Mouse (Mus musculus) cortical plate, adult 2 months (tissue): ENCODE data around the gene Cacna1c. TPM values are rescaled to one million over a fixed set of nuclear protein-coding genes. Genes with fewer than 3 reads are reported as not detected.
A peak's percentile ranks its signal among the peaks of the same experiment; 100 is the strongest.

ENCODE experiments used
- H3K27ac ChIP-seq: fragments of 200-500 bp; 2 replicates; pipeline ENCODE4 v1.5.1; 2012; ENCODE audit warnings: low read length, control low read depth, inconsistent platforms; ENCODE audit not compliant: insufficient read depth
- H3K4me1 ChIP-seq: fragments of 200-500 bp; 2 replicates; pipeline ENCODE4 v1.6.1; 2011; ENCODE audit warnings: low read length; ENCODE audit not compliant: control insufficient read depth, insufficient read depth
- H3K4me3 ChIP-seq: fragments of 200-500 bp; 2 replicates; pipeline ENCODE4 v1.5.1; 2011; ENCODE audit warnings: mild to moderate bottlenecking, low read length, control low read depth; ENCODE audit not compliant: insufficient read depth
- CTCF ChIP-seq: fragments of 200-500 bp; IDR thresholded peaks from 2 replicates; pipeline ENCODE4 v1.5.1; 2011; ENCODE audit warnings: mild to moderate bottlenecking, control low read depth, low read length; ENCODE audit not compliant: insufficient read depth; ENCODE audit errors: extremely low read depth
- POLR2A ChIP-seq: fragments of 200-500 bp; IDR thresholded peaks from 2 replicates; pipeline ENCODE4 v1.6.1; 2011; ENCODE audit warnings: mild to moderate bottlenecking, low read length, control low read depth; ENCODE audit not compliant: insufficient read depth; ENCODE audit errors: extremely low read depth
- polyA plus RNA-seq: library from polyadenylated mRNA; depleted of rRNA; stranded (reverse); fragments of >200 nt; gene quantifications from 2 replicates; pipeline ENCODE4 v1.2.3, GENCODE M21; 2012

The Cacna1c gene
- polyA plus RNA-seq, 1 experiment: 15.9 TPM

- Histone ChIP-seq H3K4me1 (no peaks in the 10 kb centered on the region), H3K4me3 (no peak overlapping the region), H3K27ac (no peak overlapping the region)
- no peak for TF ChIP-seq POLR2A
- no peak for TF ChIP-seq CTCF
Measured at GRCm38 (mm10) chr6:118653331-118653730, 542.9 kb downstream of the Cacna1c start.

GRCm38 (mm10) chr6:118649121-118649783 lies 547.0 kb downstream of the Cacna1c start:
- TF ChIP-seq CTCF: no peak
- TF ChIP-seq POLR2A: no peak
- Histone ChIP-seq H3K4me3 (no peak overlapping the region), H3K27ac (no peak overlapping the region), H3K4me1 (no peaks in the 10 kb centered on the region)

GRCm38 (mm10) chr6:118646265-118647061 lies 549.8 kb downstream of the Cacna1c start:
- TF ChIP-seq POLR2A: no peak
- peak; percentile 80 for TF ChIP-seq CTCF
- Histone ChIP-seq H3K4me1 (no peaks in the 10 kb centered on the region), H3K4me3 (no peak overlapping the region), H3K27ac (no peak overlapping the region)

GRCm38 (mm10) chr6:118644866-118645265 lies 551.4 kb downstream of the Cacna1c start:
- H3K4me1 ChIP-seq: no peaks in the 10 kb centered on the region
- no peak for TF ChIP-seq POLR2A
- TF ChIP-seq CTCF: no peak
- H3K27ac ChIP-seq: no peak overlapping the region
- H3K4me3 ChIP-seq: no peak overlapping the region

GRCm38 (mm10) chr6:118643541-118643940 lies 552.7 kb downstream of the Cacna1c start:
- Histone ChIP-seq H3K4me3 (no peak overlapping the region), H3K4me1 (no peaks in the 10 kb centered on the region), H3K27ac (no peak overlapping the region)
- TF ChIP-seq CTCF: no peak
- no peak for TF ChIP-seq POLR2A

- TF ChIP-seq POLR2A (no peak), CTCF (no peak)
- Histone ChIP-seq H3K4me3 (no peak overlapping the region), H3K4me1 (no peaks in the 10 kb centered on the region), H3K27ac (no peak overlapping the region)
Measured at GRCm38 (mm10) chr6:118641671-118642325, 554.4 kb downstream of the Cacna1c start.

GRCm38 (mm10) chr6:118639816-118640215 lies 556.4 kb downstream of the Cacna1c start:
- TF ChIP-seq POLR2A (no peak), CTCF (no peak)
- no peaks in the 10 kb centered on the region for H3K4me1 ChIP-seq
- no peak overlapping the region for H3K4me3 ChIP-seq
- H3K27ac ChIP-seq: no peak overlapping the region

GRCm38 (mm10) chr6:118638911-118639310 lies 557.3 kb downstream of the Cacna1c start:
- TF ChIP-seq POLR2A (no peak), CTCF (no peak)
- H3K4me1 ChIP-seq: no peaks in the 10 kb centered on the region
- H3K27ac ChIP-seq: no peak overlapping the region
- no peak overlapping the region for H3K4me3 ChIP-seq

GRCm38 (mm10) chr6:118632491-118632890 lies 563.7 kb downstream of the Cacna1c start:
- Histone ChIP-seq H3K4me1 (peaks cover 3% of the 10 kb centered on the region), H3K4me3 (no peak overlapping the region), H3K27ac (no peak overlapping the region)
- TF ChIP-seq CTCF (no peak), POLR2A (no peak)
